Mouse (Mus musculus): ENCODE results near the gene Pla2r1. TPM values are rescaled to one million over a fixed set of nuclear protein-coding genes. Genes with fewer than 3 reads are reported as not detected.
A peak's percentile ranks its signal among the peaks of the same experiment; 100 is the strongest.

Gene Pla2r1
- 1 to 10 TPM; 3.6 to 3.9 TPM for total RNA-seq (2021)
- long read RNA-seq, experiment 1, full-length matches to known transcripts, result 1 of 1 reads
- long read RNA-seq, experiment 1, partial matches to known transcripts, result 0 of 1 reads
- long read RNA-seq, experiment 1, other reads (novel, unspliced or antisense), result 0 of 1 reads
- long read RNA-seq, experiment 2, result 0 reads

DNA sequence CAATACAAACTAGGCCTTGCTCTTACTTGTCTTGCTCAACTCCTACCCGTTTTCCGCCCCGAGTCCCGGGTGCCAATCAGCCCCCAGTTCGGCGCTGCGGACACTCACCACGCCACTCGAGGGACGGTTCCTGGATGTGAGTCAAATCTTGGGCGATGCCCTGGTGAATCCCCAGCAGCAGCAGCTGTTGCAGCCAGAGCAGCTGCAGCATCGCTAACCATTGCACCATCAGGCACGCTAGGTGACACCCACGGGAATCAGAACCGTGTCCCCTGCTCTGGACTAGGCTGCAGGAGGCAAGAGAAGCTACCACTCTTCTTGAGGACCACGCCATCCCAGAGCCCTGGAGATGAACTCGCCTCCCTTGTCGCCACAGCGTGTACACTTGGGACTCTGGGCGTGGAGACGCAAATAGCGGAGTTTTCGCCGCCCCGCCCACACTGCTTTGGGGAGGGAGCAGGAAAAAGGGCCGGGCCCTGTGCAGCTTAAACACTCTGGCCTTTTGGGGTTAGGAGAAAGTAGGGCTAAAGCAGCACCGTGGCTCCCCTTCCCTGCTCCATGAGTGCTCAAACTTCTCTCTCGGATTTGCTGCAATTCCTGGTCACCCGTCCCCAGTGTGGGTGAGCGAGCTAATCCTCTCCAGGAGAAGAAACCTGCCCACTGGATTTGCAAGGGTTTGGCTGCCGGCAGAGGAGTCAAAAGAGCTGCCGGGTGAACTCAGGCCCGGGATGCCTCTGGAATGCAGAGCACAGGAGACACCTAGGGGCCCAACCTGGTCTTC is at the start of gene Pla2r1:
Pla2r1 (minus strand) TSS at position 407 of the 781 bp plus-strand sequence.
- peak; percentile 80 to 81 for DNase-seq

DNA sequence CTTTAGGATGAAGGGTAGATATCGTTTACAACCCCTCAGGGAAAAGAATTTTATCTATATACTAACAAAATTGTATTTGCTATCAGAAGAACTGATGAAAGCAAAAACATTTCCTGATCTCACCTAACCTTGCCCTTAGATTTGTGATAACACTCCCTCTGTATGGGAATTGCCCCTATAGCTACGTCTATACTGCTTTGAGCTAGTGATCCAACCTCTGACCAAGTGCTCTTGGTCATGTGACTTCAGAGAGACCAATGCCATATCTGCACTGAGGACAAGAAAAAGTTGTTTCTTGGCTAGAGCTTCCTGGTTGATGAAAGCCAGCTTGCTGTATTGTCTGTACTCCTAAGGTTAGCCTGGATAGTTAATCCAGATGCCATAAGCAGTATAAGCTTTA is 48.2 kb upstream of the Pla2r1 start:
- DNase-seq, result no peak

DNA sequence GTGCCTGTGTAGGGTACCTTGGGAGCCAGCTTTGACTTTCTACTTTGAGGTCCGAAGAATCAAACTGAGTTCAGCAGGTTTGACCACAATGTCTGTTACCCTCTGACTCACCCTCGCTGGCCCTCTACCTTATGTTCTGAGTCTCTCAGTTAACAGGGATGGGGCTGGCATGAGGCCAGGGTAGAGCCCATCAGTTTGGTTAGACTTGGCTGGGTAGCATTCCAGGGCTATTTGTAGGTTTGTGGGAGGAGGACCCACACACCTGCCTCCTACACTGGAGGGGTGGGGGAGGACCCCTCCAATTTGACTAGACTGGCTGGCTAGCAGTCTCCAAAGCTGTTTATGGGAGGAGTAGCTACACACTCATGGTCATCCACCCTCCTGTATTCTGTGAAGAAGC is 47.8 kb upstream of the Pla2r1 start:
- DNase-seq, result no peak

DNA sequence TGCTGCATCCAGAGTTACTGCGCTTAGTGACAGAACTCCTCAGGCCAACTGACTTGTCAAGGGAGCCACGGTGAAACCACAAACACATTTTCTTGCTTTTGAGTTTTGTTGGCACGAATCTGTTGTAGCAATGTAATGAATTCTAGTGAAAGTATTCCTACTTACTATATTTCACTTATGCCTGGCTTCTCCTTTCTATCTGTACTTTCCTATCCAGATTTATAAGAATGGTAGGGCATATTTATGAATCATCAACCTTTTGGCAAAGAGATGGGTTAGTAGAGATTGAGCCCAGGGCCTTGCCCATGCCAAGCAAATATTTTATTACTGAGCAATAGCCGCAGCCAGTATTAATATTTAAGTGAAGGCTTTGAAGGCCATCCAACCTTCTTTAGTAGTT is 30.3 kb upstream of the Pla2r1 start:
- DNase-seq, result no peak

DNA sequence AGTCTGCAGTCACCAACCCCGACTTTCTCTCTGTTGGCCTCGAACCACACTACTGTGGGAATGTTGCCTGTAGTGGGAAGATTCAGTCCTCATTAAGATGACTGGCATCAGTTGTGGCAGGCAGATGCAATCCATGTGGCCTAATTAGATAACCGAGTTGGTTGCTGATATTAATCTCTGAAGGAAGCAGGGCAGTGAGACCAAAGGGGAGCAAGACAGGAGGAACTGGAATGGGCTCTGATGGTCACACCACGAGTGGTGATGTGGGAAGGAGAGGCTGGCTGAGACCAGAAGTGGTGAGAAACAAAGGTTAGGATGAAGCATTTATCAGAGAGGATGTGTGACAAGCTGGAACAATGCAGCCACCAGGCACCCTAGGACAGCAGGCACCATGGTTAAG is 1.5 kb upstream of the Pla2r1 start:
- no peak for DNase-seq

DNA sequence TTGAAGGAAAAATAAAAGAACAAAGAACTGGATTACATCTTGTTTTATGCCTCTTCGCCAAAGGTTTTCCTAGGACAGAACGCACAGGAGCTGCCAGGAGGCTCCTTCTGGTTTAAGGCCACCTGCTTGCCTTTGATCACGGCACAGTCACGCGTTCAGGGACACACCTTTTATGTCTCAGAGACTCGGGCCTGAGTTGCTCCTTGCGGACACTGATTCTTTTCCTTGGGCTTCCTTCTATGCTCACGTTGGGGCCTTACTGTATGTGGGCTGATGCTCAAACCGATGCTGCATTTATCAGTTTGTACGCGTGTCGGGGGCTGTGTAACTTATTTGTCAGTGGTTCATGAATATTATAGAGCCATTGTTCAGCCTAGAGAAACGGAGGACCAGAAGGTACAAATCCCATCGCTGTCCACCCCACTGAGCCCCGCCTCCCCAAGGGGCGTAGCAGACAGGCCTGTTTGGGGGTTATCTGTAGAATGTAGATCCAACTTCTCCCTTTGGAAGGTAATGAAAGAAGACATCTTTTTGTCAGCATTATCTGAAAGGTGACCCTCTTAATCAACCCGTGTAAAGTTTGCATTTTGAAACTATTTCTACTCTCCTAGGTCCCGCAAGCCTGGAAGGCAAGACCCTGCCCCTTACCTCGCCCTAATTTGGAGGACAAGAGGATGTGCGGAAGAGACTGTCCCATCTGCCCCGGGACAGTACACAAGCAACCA is 769 bp downstream of the Pla2r1 start:
- DNase-seq, result peak in 1 of 2 experiments; percentile 5

DNA sequence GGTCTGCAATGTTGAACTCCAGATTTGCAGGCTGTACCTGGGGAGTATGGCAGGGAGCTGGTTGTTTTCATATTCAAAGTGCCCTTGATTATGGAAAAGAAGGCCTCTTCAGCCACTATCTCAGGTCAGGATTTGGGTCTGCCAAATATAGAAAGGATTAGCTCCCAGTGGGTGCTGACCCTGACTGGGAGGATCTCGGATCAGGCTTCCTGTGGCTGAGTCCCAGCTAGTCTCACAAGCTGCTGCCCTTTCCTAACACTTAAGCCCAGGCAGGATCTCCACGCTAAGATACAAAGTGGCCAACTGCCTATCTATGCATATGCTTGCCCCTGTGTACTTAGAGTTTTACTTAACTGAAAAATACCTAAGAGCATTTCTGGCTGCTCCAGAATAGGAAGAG is 1.4 kb downstream of the Pla2r1 start:
- peak in 1 of 2 experiments; percentile 18 for DNase-seq

DNA sequence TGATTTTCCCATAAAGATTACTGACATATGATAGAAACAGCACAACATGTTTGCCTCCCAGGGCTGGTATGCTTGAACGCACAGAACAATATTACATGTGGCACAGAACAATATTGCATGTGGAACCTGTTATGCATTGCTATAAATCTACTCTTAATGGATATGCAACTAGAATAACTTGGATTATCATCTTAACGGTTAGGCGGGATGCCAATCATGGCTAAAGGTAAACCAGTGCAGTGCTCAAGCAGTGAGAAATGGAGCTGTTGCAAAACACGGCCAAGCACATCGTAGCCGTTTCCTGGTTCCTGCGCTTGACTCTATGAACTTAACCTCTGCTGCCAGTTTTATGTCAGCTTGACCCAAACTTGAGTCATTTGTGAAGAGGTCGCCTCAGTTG is 2.6 kb downstream of the Pla2r1 start:
- no peak for DNase-seq

DNA sequence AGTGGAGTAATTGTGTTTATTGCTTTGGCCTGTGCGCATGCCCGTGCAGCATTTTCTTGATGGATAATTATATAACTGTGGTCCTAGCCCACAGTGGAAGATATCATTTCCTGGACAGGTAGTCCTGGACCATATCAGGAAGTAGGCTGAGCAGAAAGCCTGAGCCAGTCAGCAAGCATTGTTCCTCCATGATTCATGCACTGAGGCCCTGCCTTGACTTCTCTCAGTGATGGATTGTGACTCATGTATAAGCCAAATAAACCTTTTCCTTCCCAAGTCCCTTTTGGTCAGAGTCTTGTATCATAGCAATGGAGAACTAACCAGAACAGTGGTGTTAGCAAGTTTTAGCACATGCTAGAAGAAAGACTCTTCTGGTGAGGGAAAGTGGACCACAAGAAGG is 3.3 kb downstream of the Pla2r1 start:
- no peak for DNase-seq

DNA sequence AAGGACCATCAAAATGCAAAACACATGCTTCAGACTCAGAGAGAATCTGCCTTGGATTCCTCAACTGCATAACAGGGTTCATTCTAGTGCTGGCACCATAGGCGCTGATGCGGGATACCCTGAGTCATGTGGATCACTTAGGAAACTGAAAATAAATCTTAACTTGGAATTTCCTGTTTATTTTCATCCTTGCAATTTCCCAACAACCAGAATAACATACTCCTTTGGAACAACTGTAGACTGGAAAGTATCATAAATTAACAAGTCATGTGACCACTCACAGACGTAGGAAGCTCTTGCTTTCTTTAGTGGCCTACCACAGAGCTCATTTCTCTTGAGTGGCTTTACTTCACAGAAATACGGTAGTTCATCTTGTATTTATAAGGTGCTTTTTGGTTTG is 7.0 kb downstream of the Pla2r1 start:
- DNase-seq, result peak in 1 of 2 experiments; percentile 3

DNA sequence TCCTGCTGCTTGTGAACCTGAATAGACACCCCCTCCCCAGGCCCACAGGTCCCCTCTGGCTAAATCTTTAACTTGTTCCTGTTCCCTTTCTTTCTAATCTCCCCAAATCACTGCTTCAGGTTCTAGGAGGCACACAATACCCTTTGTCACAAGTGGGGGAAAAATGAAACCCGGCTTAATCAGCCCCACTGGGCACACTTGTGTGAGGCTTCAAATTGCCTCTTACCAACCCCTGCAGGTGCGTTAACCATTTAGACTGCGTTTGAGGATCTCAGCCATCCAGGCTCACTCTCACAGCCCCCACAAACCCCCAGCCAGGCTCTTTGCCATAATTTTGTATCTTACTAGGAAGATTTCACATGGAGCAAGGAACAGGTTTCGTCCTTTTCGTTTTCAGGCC is 9.1 kb downstream of the Pla2r1 start:
- no peak for DNase-seq

DNA sequence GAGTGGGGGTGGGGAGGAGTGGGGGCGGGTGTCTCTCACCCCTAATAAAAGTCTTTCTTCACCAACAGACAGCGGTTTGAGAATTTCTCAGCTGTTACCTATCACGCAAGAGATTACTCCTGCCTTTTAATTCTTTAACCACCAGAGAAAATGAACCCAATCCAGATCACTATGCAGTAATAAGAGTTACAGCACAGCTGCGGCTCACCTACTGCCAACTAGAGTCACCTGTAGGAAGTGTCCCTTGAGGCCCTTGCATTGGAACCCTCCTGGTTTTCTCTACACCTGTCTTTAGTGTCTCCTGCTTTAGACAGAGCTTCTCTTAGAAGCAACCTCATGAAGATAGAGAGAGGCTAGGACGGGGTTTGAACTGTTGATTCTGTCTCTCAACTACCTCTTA is 11.4 kb downstream of the Pla2r1 start:
- no peak for DNase-seq

DNA sequence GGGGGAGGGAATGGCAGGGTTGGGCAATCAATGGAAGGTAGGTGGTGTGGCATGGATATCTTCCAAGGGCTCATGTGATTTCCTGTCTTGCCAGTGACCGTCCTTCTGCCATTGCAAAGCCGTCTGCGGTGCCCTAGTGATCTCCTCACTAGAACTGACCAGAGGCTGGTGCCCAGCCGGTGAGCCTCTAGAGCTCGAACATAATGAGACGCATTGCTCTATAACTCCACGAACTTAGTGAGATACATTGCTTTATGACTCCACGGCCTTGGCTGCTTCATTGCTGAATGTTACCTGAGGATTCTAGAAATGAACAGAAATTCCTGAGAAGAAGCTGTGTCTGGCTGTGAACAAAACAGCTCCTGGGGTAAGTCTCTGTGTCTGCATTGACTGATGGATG is 12.8 kb downstream of the Pla2r1 start:
- DNase-seq, result no peak

DNA sequence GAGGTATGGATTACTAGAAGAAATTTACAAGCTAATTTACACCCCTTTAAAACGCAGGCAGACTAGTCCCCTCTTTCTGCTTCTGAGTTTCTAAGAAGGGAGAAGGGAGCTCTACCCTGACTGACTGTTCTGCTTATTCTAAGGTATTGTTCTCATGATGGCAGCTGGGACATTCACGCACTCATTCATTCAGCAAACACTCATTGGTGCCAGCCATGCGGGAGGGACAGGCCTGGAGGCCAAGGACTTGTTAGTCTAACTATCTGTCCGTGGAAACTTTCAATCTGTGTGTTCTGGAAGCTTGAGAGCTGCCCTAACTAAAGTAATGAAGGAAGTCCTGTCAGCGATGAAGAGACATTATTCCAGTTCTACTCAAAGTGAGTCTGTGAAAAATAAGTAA is 14.4 kb downstream of the Pla2r1 start:
- DNase-seq, result no peak

DNA sequence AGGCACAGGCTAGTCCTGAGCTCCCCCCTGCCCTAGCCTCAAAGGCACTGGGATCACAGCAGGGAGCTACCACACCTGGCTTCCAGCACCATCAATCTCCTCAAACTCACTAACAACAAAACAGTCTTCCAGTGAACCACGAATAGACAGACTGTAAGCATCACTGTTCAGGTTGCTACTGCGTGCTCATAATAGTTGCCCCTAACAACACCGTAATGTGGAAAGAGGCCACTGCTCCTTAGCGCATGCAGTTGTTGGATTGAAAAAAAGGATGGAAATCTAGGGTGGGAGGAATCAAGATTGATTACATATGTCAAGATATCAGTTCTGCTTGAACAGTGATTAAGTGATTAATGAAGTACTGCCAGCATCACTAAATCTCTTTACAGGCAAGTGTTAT is 14.8 kb downstream of the Pla2r1 start:
- DNase-seq, result no peak

DNA sequence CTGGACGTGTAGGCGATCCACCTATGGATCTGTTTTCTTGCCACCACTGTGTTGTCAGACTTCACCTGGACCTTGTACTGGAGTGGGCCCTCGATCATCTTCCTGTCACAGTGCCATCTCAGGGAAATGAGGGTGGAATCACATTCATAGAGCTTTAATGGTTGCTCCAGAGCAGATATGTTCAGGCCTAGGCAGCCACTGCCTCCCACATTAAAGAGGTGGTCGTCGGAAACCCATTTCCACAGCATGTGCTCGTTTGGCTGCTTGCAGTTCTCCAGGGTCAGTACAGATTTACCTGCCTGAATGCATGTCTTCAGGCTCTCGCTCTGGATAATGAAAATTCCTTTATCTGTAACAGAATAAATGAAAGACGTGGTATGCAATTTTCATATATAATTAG is 18.4 kb downstream of the Pla2r1 start:
- no peak for DNase-seq

DNA sequence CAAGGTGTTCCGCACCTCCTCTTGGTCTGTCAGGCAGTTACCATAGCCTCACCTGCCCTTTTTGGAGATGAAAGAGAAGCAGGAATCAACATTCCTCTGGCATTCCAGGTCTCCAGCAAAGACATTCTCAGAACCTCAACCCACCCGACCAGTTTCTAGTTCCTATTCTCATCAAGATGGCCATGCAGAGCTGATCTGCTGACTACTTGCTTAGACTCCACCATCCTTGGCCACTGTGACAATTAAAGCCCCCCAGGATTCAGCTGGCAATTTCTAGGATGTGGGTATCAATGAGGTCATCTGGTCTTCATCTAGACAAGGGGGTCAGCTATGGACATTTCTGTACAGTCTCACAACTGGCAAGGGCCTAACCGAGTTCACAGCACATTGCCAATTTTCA is 20.1 kb downstream of the Pla2r1 start:
- no peak for DNase-seq

DNA sequence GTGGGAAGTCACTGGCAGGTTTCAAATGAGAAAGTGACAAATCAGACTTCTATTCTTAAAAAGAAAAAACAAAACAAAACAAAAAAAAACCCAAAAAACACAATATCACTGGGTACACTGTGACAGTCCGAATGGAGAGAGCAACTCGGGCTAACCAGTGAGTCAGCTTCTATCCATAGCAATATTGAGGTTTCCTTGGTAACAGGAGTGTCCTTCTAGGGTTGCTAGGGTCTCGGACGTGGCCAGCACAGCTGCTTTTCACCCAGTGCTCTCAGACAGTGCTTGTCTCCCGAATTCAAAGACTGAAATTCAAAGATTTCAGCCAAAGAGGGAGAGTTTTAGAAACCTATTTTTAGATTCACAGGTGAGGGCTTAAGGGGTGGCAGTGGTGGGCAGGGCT is 20.6 kb downstream of the Pla2r1 start:
- no peak for DNase-seq

DNA sequence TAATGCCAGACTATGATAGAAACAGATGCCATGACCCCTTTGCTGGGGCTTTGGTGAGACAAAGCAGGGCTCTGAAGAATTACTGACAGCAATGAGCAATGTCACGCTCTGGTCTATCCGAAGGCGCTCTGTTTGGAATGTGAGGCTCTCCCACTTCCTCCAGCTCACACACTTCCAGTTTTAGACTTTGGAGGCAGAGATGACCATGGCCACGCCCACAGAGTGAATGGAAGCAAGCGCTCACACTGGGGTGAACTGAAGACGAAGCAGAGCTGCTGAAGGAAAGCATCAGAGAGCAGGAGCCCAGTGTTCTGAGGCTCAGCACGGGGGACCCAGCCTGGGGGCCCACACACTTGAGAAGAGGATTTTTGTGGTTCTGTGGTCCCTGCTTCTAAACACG is 37.3 kb downstream of the Pla2r1 start:
- no peak for DNase-seq

DNA sequence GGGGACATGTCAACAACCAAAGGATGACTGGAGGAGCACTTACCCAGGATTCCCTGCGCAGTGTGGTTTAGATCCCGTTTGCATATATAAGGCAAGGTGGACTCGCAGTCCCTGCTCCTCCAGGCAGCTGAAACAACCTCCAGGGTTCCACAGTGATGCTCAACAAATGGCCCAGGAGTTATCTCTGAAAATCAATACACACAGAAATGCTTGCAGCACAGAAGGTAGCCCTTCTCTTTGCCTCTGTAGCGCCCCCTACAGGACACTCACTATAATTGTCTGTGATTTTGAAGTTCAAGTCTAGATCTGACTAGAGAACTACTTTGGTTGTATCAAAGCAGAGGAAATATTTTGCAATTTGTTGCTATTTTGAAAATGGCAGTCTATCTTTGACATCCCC is 38.2 kb downstream of the Pla2r1 start:
- DNase-seq, result peak in 1 of 2 experiments; percentile 4

DNA sequence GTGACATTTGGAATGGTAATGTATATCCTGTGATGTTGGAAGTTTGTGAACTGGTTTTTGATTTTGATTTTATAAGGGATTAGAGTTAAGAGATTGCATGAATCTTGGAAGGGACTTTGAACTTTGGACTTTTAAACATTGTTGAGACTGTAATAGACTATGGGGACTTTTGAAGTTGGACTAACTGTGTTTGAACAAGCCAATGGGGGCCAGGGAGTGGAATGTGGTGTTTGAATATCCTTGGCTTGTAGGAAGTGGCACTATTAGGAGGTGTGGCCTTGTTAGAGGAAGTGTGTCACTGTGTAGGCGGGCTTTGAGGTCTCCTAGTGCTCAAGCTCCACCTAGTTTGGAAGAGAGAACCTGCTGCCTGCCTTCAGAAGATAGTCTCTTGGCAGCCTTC is 42.4 kb downstream of the Pla2r1 start:
- DNase-seq, result no peak

DNA sequence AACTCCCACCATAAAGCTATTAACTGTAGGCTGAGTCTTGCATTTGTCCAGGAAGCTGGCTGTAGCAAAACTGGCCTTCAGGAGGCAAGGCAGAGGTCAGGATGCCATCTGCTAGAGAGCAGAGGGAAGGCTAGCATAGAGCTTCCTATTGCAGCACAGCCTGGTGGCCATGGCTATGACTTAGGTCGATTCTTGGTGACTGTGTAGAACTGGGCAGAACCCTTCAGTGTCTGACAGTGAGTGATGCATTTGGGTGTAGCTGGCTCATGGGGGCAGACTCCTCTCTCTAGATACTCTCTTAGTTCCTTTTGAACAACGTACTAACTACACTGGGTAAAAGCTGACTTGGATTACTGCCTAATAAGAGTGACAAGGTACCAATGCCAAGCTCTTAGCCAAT is 48.0 kb downstream of the Pla2r1 start:
- DNase-seq, result no peak

DNA sequence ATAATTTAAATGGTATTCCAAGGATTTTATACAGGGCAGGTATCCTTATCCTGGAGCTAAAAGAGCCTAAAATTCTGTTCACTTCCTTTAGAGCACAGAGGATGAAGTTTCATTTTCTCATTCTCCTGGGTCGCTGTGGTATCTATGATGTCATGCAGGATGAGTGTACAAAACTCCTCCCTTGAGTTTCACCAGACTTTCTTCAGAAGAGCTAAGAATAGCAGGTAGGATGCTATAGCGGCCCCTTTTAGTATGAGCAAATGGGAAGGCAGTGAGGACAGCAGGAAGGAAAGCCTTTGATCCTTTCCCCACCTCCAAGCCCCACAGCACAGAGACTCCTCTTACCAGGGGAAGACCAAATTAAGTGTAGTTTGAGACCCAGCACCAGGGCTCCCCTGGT is 48.4 kb downstream of the Pla2r1 start:
- DNase-seq, result no peak

DNA sequence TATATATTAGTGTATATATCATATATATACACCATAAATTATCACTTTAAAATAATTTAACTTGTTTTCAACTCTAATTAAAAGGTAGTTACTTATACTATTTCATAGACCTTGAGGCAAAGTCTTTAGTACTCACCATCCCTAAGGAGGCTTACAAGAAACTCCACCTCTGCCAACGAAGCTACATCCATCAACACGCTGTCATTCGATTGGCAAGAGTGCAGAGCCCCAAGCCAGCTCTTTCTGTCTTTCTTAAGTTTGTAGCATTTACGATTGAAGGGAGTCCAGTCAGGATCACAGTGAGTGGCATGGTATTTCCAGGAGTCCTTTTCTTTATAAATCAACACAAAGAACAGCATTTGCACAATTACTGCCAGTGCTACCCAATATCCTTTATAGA is 49.1 kb downstream of the Pla2r1 start:
- peak in 1 of 2 experiments; percentile 21 for DNase-seq
